Mouse (Mus musculus) neural tube, embryonic 14.5 days (tissue): Measurements from ENCODE around the gene Ntn4. TPM values are rescaled to one million over a fixed set of nuclear protein-coding genes. Genes with fewer than 3 reads are reported as not detected.

Source experiments
- ATAC-seq: fragments of 200-750 bp; cut with Nextera tagmentation; 2 replicates; pipeline ENCODE4 v1.8.0; 2017; ENCODE audit warnings: low read depth, mild to moderate bottlenecking, moderate TSS enrichment, moderate library complexity
- H3K27ac ChIP-seq: fragments of 300-500 bp; sonication (generic); 2 replicates; pipeline ENCODE4 v1.5.1; 2014; ENCODE audit warnings: low read depth, mild to moderate bottlenecking, control low read depth, low read length, moderate library complexity, mixed read lengths
- H3K27me3 ChIP-seq: fragments of 300-500 bp; sonication (generic); 2 replicates; pipeline ENCODE4 v1.6.1; 2014; ENCODE audit warnings: low read length; ENCODE audit not compliant: control insufficient read depth, insufficient read depth
- H3K36me3 ChIP-seq: fragments of 300-500 bp; sonication (generic); 2 replicates; pipeline ENCODE4 v1.6.1; 2014; ENCODE audit warnings: low read length, mixed read lengths; ENCODE audit not compliant: control insufficient read depth, insufficient read depth
- H3K4me1 ChIP-seq: fragments of 300-500 bp; sonication (generic); 2 replicates; pipeline ENCODE4 v1.6.1; 2014; ENCODE audit warnings: low read length; ENCODE audit not compliant: control insufficient read depth, insufficient read depth
- H3K4me2 ChIP-seq: fragments of 300-500 bp; sonication (generic); 2 replicates; pipeline ENCODE4 v1.6.1; 2014; ENCODE audit warnings: mild to moderate bottlenecking, low read depth, low read length, control low read depth
- H3K4me3 ChIP-seq: fragments of 300-500 bp; sonication (generic); 2 replicates; pipeline ENCODE4 v1.5.1; 2014; ENCODE audit warnings: low read depth, low read length, control low read depth, mixed read lengths
- H3K9ac ChIP-seq: fragments of 300-500 bp; sonication (generic); replicated peaks from 2 replicates; pipeline ENCODE4 v1.6.1; 2014; ENCODE audit warnings: low read depth, mild to moderate bottlenecking, control low read depth, low read length, mixed read lengths
- H3K9me3 ChIP-seq: fragments of 300-500 bp; sonication (generic); 2 replicates; pipeline ENCODE4 v1.6.1; 2016; ENCODE audit warnings: low read length; ENCODE audit not compliant: control insufficient read depth
- WGBS: fragments of 180-500 bp; shearing (Covaris S2); extraction: QIAGEN DNeasy Blood & Tissue Kit; methylation state at CpG from one replicate; pipeline ENCODE4 v1.1.7; 2014; 5-methylcytosine and 5-hydroxymethylcytosine counted together
- polyA plus RNA-seq: library from polyadenylated mRNA; unstranded; fragments of >200 nt; fragmentation: Nextera tagmentation; extraction: Ambion mirVana; gene quantifications from 2 replicates; pipeline ENCODE4 v1.2.1, GENCODE M21; 2014

The Ntn4 gene
- polyA plus RNA-seq, 1 experiment from 2014 or later = 1.7 TPM

DNA sequence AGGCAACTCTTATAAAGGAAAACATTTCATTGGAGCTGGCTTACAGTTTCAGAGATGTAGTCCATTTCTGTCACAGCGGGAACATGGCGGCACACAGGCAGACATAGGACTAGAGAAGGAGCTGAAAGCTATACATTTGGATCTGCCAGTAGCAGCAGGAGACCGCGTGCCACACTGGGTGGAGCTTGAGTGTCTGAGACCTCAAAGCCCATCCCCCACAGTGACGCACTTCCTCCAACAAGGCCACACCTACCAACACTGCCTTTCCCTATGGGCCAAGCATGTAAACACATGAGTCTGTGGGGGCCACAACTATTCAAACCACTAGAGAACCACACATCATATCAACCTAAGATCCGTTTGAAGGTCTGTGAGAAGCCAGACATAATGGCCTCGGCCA, 31.2 kb upstream of the Ntn4 start:
- Histone ChIP-seq H3K9me3 (no peaks in the 10 kb centered on the region), H3K4me1 (no peaks in the 10 kb centered on the region), H3K36me3 (no peaks in the 10 kb centered on the region), H3K4me2 (no peak overlapping the region), H3K27ac (no peak overlapping the region), H3K9ac (no peak overlapping the region), H3K27me3 (no peaks in the 10 kb centered on the region), H3K4me3 (no peak overlapping the region)
- 94% methylated on average over 7 of the region's 7 CpGs for whole genome bisulfite sequencing
- ATAC-seq = no peak

DNA sequence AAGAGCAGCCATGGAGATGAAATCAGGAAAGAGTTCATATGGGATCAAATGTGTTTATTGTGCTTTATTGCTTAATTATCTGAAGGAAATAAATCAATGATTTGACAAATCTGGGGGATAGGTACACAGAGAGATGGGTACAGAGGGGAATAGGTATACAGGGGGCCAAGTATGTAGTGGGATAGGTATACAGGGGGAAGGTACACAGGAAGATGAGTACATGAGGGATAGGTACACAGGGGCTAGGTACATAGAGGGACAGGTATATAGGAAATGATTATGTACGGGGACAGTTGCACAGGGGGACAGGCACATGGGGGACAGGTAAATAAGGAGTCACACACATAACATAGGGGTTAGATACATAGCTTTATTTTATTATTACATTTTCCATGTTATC, 29.6 kb upstream of the Ntn4 start:
- WGBS = 96% methylated on average over 1 of the region's 1 CpGs
- Histone ChIP-seq H3K27ac (no peak overlapping the region), H3K4me2 (no peak overlapping the region), H3K36me3 (no peaks in the 10 kb centered on the region), H3K9ac (no peak overlapping the region), H3K4me3 (no peak overlapping the region), H3K9me3 (no peaks in the 10 kb centered on the region), H3K4me1 (no peaks in the 10 kb centered on the region), H3K27me3 (no peaks in the 10 kb centered on the region)
- ATAC-seq = 0 out of 2 replicates have a peak, but pooled peaks have one; percentile 32

DNA sequence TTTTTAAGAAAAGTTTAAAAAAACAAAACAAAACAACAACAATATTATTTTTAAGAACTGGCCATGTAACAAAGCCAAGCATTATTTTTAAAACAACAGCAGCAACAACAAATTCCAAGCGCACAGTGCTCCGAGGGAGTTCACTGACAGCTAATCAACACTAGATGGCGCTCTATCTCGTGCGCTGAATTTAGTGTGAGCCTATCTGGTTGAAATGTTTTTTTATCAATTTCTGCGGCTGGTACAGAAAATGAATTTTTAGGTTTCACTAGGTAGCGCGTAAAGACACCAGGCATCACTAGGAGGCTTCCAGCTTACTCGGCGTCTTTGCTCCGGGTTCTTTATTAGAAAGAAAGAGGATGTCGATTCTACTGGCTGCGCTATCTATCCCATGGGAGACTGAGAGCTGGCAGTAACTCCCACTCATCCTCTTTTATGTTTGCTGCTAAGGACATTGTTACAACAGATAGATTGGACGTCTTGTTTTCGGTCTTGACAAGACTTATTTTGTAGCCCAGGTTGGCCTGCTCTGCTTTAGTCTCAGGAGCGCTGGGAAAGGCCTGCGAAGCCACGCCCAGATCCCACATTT, 29.0 kb upstream of the Ntn4 start:
- Histone ChIP-seq H3K4me2 (peak overlapping the region; percentile 42; the same call in 1 of the 2 replicates), H3K4me1 (no peaks in the 10 kb centered on the region), H3K36me3 (no peaks in the 10 kb centered on the region), H3K27me3 (no peaks in the 10 kb centered on the region), H3K4me3 (peak overlapping the region; percentile 21), H3K27ac (no peak overlapping the region; the same call in 1 of the 2 replicates), H3K9me3 (no peaks in the 10 kb centered on the region), H3K9ac (no peak overlapping the region)
- peak; percentile 50; the same call in 1 of the 2 replicates for ATAC-seq
- 36% methylated on average over 18 of the region's 18 CpGs for WGBS

DNA sequence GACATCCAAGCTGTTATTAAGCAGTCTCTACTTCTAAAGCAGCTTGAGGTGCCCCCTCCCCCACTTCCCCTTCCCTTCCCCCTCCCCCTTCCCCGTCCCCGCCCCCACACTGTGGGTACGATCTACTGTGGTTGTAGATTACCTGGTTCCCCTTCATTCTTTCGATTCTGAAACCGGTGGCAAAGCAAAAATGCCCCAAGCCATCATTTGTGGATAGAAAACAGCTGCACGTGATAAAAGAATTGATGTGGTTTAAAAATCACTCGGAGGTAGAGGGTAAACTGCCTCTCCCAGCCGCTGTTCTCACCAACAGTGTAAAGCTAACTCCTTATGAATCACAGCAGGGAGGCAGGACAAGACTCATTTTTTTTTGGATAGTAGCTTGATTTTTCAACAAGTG, 25.6 kb upstream of the Ntn4 start:
- H3K4me3 ChIP-seq = no peak overlapping the region
- H3K4me1 ChIP-seq = no peaks in the 10 kb centered on the region
- no peaks in the 10 kb centered on the region for H3K27me3 ChIP-seq
- WGBS = 75% methylated on average over 8 of the region's 8 CpGs
- H3K9me3 ChIP-seq = no peaks in the 10 kb centered on the region
- no peak overlapping the region for H3K27ac ChIP-seq
- H3K4me2 ChIP-seq = no peak overlapping the region
- no peak overlapping the region for H3K9ac ChIP-seq
- H3K36me3 ChIP-seq = no peaks in the 10 kb centered on the region
- no peak for ATAC-seq

DNA sequence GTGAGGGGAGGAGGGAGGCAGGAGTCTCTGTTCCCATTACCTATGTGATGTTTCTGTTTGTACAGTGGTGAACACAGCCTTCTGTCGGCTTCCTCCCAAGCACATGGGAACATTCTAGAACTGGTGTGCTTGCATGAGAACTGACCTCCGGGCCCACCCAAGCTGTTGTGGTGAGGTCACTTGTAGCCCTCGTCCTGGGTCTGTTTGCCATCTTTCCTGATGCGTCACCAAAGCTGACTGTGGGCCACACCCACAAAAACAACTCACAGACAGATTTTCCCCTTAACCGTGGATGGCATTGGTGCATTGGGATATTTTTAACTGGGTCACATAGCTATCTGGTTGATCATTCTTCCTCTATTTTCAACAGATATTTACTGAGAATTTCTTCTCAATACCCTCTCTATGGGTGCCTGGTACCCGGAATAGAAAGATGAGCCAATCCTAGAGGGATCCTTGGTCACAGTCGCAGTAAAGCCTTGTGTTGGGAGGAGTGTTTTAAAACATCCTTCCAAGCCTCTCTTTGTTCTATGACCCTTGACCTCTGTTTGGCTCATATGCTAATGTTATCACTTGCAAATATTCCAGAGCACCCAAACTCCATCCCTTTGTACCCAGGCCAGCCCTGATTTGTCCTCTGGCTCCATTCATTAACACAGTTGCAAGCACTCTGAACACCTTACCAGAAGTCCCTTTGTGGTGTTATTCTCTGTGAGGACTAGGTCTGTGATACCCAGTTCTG, 19.9 kb upstream of the Ntn4 start:
- Histone ChIP-seq H3K9ac (no peak overlapping the region), H3K36me3 (no peaks in the 10 kb centered on the region), H3K27ac (no peak overlapping the region), H3K9me3 (no peaks in the 10 kb centered on the region), H3K4me3 (no peak overlapping the region), H3K4me1 (no peaks in the 10 kb centered on the region), H3K27me3 (no peaks in the 10 kb centered on the region), H3K4me2 (no peak overlapping the region)
- ATAC-seq = no peak
- 72% methylated on average over 7 of the region's 7 CpGs for WGBS

DNA sequence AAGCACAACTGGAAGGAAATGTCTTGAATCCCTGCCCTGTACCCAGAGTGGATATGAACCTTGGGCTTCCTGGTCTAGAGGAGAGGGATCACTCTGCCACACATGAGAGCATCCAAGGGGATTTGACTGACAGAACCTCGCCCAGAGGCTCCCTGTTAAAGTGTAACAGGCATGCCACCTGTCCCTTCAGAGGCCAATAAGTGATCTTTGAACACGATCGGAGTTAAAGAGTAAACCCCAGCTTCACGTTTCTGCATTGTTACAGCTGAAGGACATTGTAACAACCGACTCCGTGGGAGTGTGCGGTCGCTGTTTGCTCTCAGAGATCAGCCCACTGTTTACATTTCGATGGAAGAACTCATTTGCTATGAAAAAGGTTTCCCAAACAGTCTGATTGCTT, 16.8 kb upstream of the Ntn4 start:
- Histone ChIP-seq H3K9me3 (no peaks in the 10 kb centered on the region), H3K4me1 (no peaks in the 10 kb centered on the region), H3K4me3 (no peak overlapping the region), H3K4me2 (no peak overlapping the region), H3K27ac (no peak overlapping the region), H3K36me3 (no peaks in the 10 kb centered on the region), H3K9ac (no peak overlapping the region), H3K27me3 (no peaks in the 10 kb centered on the region)
- no peak for ATAC-seq
- WGBS = 68% methylated on average over 9 of the region's 9 CpGs

DNA sequence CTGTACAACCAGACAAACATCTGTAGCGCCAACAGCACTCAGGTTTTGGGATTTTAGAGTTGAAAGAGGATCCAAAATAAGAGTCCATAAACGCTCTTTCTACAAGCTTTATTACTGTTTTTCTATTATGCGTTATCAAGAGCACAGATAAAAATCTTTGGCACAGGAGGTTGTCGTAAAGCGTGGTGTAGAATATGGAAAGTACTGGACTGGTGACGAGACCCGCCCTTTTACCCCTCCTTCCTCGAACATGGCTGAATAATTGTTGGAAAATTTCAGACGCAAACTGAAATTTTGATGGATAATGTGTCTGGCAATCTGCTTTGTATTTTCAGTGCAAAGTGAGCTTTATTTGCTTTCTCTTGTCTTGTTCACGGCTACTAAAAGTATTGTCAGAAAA, 16.3 kb upstream of the Ntn4 start:
- Histone ChIP-seq H3K9ac (no peak overlapping the region), H3K27ac (no peak overlapping the region), H3K4me2 (no peak overlapping the region), H3K4me3 (no peak overlapping the region), H3K27me3 (no peaks in the 10 kb centered on the region), H3K9me3 (no peaks in the 10 kb centered on the region), H3K36me3 (no peaks in the 10 kb centered on the region), H3K4me1 (no peaks in the 10 kb centered on the region)
- WGBS = 89% methylated on average over 10 of the region's 10 CpGs
- no peak for ATAC-seq

DNA sequence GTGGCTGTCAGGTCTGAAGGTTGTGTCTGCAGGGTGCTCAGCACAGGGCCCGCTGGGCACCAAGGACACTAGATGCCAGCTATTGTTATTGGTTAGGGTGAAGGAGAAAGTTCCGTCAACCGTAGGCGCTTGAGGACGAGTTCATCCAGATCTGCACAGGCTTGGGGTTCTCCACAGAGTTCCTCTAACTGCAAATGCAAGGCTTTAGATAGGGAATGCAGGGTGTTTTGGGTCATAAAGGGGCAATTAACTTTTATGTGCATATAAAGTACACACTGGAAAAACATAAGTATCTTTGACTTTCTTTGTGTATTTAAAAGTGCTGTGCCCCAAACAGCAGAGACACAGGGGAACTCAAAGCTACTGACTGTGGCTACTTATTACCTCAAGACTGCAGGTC, 10.2 kb upstream of the Ntn4 start:
- H3K4me3 ChIP-seq = no peak overlapping the region
- H3K4me2 ChIP-seq = no peak overlapping the region
- ATAC-seq = no peak
- no peak overlapping the region for H3K27ac ChIP-seq
- H3K4me1 ChIP-seq = no peaks in the 10 kb centered on the region
- no peaks in the 10 kb centered on the region for H3K36me3 ChIP-seq
- H3K9ac ChIP-seq = no peak overlapping the region
- H3K27me3 ChIP-seq = no peaks in the 10 kb centered on the region
- WGBS = 89% methylated on average over 5 of the region's 5 CpGs
- H3K9me3 ChIP-seq = no peaks in the 10 kb centered on the region

DNA sequence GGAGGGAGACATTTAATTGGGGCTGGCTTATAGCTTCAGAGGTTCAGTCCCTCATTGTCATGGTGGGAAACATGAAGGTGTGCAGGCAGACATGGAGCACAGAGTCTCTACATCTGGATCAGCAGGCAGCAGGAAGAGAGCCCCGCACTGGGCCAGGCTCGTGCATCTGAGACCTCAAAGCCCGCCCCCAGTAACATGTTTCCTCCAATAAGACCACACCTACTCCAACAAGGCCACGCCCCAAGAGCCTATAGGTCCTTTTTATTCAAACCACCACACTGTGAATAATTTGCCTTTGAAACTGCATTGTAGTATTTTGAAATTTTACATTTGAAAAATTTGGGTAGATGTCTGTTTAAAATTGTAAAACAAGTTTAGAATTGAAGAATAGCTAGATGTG, 8.4 kb upstream of the Ntn4 start:
- H3K27ac ChIP-seq = no peak overlapping the region
- H3K27me3 ChIP-seq = no peaks in the 10 kb centered on the region
- H3K4me2 ChIP-seq = no peak overlapping the region
- 70% methylated on average over 4 of the region's 4 CpGs for WGBS
- H3K4me1 ChIP-seq = no peaks in the 10 kb centered on the region
- H3K9me3 ChIP-seq = no peaks in the 10 kb centered on the region
- ATAC-seq = no peak
- no peak overlapping the region for H3K4me3 ChIP-seq
- H3K9ac ChIP-seq = no peak overlapping the region
- no peaks in the 10 kb centered on the region for H3K36me3 ChIP-seq
